Mouse (Mus musculus): ENCODE measurements around the gene Tmem63b.
A peak's percentile ranks its signal among the peaks of the same experiment; 100 is the strongest.

Tmem63b gene

DNA sequence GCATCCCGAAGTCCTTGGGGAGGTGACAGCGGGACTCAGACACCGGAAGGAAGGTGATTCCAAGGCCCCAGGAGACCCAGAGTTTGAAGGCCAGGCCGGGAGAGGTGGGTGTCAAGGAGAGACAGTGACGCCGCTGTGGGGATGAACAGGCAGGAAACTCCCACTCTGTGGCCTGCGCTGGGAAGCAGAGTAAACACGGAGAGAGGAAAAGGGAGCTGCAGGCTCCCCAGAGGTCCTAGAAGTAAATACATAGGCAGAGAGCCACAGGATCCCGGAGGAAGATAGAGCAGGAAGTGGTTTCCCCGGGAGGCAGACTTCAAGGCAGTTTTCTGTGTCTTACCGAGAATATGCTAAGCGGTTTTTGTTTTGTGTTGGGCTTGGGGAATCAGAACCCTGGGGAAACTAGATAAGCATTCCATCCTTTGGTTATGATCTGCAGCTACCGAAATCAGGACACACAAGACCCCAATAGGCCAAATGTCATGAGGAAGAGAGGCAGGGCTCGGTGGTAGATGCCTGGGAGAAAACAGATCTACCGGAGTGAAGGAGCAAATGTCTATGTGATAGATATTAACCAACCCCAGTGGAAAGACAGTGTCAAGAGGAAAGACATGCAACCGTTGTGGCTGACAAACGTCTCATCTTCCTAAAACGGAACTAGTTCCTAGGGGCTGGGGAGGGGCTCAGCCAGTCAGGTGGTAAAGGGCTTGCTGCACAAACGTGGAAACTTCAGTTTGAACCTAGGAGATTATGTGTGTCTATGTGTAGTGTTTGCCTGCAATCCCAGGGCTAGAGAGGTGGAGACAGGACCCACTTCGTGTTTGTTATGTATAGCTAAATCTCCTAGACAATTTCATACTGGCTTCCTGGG lies 67.1 kb downstream of the Tmem63b start:
- no peak for DNase-seq (ENCODE audit: low read depth)

DNA sequence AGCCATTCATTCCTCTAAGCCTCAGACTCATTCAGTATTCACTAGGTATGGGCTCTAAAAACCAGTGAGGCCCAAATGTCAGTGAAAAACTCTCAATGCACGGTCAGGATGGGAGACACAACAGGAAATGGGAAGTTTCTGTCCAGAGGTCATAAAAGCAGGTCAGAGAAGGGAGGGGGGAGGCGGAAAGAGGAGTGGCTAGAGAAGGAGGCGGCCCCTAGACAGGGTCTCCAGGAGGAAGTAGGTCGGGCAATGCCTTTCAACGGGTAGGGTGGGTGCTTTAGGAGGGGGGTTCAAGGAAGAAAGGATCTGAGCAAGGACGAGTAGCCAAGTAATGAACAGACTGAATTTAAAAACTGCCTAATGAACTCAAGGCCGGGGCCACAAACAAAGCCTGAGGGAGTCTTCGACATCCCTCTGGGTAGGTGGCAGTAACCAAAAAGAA lies 67.7 kb downstream of the Tmem63b start:
- no peak for DNase-seq (ENCODE audit: low read depth)

DNA sequence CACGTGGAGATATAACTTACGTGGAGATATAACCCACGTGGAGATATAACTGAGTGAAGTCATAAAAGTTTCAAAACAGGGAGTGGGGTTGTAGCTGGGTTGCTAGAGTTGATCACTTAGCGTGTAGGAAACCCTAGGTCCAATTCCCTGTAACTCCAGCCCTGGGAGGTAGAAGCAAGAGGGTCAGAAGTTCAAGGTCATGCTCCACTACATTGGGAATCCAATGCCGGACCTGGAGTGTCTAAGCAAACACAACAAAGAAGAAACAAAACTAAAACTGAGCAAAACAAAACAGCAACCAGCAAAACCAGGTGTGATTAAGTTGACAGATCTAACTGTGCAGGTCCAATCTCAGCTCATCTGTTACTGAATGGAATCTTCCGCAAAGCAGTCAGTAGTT lies 69.0 kb downstream of the Tmem63b start:
- no peak for DNase-seq (ENCODE audit: low read depth)

DNA sequence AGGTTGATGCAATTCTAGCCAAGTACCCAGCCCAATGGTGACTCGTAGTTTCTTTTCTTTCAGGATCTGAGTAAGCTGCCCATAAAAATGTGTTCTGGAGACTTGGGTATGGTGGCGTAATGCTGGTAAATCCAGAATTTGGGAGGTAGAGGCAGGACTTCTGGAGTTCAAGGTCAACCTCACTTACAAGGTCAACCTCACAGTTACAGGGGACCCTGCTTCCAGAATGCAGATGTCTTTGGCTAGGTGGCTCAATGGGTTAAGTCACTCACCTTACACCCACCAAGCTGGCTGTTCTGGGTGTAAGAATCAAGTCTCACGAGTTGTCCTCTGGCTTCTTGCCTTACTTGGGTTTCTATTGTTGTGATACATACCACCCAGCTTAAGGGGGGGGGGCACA lies 70.0 kb downstream of the Tmem63b start:
- no peak for DNase-seq (ENCODE audit: low read depth)

DNA sequence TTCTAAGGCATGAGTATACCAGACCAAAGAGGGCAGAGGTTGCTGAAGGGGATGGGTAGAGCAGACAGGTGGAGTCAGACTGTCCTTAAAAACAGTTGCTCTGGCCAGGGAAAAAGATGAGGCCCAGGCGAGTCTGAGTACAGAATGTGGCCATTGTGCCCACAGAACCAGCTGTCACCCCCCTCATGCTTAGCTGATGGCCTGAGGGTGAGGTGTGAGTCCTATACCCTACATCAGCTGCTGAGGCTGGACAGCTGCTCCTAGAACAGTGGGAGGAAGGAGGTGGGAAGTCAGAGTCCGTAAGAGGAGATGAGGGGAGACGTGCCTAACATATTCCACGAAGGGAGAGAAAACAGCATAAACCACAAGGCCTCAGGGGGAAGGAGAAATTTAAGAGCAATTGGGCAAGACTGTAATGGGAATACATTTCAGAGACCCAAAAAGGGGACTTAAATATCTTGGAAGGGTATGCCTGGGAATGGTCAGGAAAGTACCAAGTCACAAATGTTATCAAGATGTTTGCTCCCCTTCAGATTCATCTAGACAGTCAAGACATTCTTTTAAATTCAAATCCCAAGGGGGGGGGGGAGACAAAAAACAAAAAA lies 70.6 kb downstream of the Tmem63b start:
- DNase-seq (ENCODE audit: low read depth) = peak; percentile 41

DNA sequence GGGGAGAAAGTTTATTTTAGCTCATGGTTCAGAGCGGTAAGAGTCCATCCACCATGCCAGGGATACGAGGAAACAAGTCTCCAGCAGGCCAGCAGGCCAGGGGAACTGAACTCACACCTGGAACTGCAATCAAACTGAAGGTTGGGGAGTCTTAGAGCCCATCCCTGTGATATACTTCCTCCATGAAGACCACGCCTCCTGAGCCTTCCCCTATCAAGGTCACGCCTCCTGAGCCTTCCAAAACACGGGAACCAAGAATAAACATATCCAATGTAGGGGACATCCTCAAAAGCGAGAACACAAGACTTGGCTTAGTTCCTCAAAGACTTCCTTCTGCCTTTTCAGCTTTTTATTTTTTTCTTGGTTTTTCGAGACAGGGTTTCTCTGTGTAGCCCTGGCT lies 73.8 kb downstream of the Tmem63b start:
- no peak for DNase-seq (ENCODE audit: low read depth)

DNA sequence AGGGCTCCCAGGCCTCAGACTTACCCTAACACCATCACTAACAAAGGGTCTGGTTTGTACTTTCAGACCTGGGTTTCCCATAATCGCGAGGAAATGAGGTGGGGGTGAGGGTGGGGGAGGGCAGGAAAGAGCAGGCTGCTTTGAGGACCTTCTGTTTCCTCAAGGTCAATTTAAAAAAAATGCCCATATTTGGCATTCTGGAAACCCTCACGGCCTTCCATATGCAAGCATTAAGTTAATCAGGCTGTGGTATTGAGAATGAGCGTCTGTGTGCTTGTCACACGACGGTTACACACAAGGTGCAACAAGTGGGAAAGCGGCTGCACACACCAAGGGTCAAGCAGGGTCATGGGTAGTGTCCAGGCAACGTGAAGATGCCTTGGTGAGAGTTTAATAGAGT lies 74.7 kb downstream of the Tmem63b start:
- no peak for DNase-seq (ENCODE audit: low read depth)

Data from fibroblast of lung, adult 2 months (primary cell).